Mouse (Mus musculus) ES-E14 (cell line): Measurements from ENCODE around the gene Add3.

Experiments
- MAFK ChIP-seq: IDR thresholded peaks from 2 replicates; pipeline ENCODE4 v1.6.1; 2014; ENCODE audit warnings: mild to moderate bottlenecking, low read depth, low read length, inconsistent platforms; ENCODE audit not compliant: insufficient read depth
- ZC3H11A ChIP-seq: IDR thresholded peaks from 2 replicates; pipeline ENCODE4 v1.6.1; 2012; ENCODE audit warnings: low read depth, mild to moderate bottlenecking, inconsistent platforms, low read length, borderline replicate concordance

GRCm38 (mm10) chr19:53199711-53200110 is 59.5 kb downstream of the Add3 start:
- TF ChIP-seq MAFK (no peak), ZC3H11A (no peak)
